Mouse (Mus musculus) lung, embryonic 14.5 days (tissue): ENCODE data around the gene Klf1. TPM values are rescaled to one million over a fixed set of nuclear protein-coding genes. Genes with fewer than 3 reads are reported as not detected.

Experiments
- ATAC-seq: fragments of 200-750 bp; cut with Nextera tagmentation; 2 replicates; pipeline ENCODE4 v1.8.0; 2017; ENCODE audit warnings: mild to moderate bottlenecking, moderate TSS enrichment, moderate library complexity; ENCODE audit not compliant: insufficient read depth
- DNase-seq: peaks from one replicate; pipeline ENCODE4 v3.0.0-alpha.2; 2015
- H3K27ac ChIP-seq: fragments of 300-500 bp; sonication (generic); 2 replicates; pipeline ENCODE4 v1.5.1; 2014; ENCODE audit warnings: low read depth, mild to moderate bottlenecking, moderate library complexity
- H3K27me3 ChIP-seq: fragments of 300-500 bp; sonication (generic); 2 replicates; pipeline ENCODE4 v1.6.1; 2014; ENCODE audit warnings: low read length, control low read depth; ENCODE audit not compliant: insufficient read depth
- H3K36me3 ChIP-seq: fragments of 300-500 bp; sonication (generic); 2 replicates; pipeline ENCODE4 v1.6.1; 2014; ENCODE audit warnings: control low read depth; ENCODE audit not compliant: insufficient read depth
- H3K4me1 ChIP-seq: fragments of 300-500 bp; sonication (generic); 2 replicates; pipeline ENCODE4 v1.6.1; 2014; ENCODE audit warnings: antibody characterized with exemption, control low read depth; ENCODE audit not compliant: insufficient read depth
- H3K4me2 ChIP-seq: fragments of 300-500 bp; sonication (generic); 2 replicates; pipeline ENCODE4 v1.6.1; 2014; ENCODE audit warnings: mild to moderate bottlenecking
- H3K4me3 ChIP-seq: fragments of 300-500 bp; sonication (generic); 2 replicates; pipeline ENCODE4 v1.5.1; 2014; ENCODE audit warnings: low read depth, low read length
- H3K9ac ChIP-seq: fragments of 300-500 bp; sonication (generic); 2 replicates; pipeline ENCODE4 v1.6.1; 2014
- H3K9me3 ChIP-seq: fragments of 300-500 bp; sonication (generic); 2 replicates; pipeline ENCODE4 v1.6.1; 2016; ENCODE audit warnings: low read depth, low read length, control low read depth
- CTCF ChIP-seq: IDR thresholded peaks from 2 replicates; pipeline ENCODE4 v1.5.1; 2016; ENCODE audit warnings: antibody characterized with exemption, low read depth
- WGBS: fragments of 180-500 bp; shearing (Covaris S2); extraction: QIAGEN DNeasy Blood & Tissue Kit; methylation state at CpG from one replicate; pipeline ENCODE4 v1.1.7; 2014; 5-methylcytosine and 5-hydroxymethylcytosine counted together
- polyA plus RNA-seq: library from polyadenylated mRNA; unstranded; fragments of >200 nt; fragmentation: Nextera tagmentation; extraction: Ambion mirVana; gene quantifications from 2 replicates; pipeline ENCODE4 v1.2.1, GENCODE M21; 2014

Gene Klf1
- polyA plus RNA-seq, 1 experiment from 2014 or later, result 1.9 TPM

DNA sequence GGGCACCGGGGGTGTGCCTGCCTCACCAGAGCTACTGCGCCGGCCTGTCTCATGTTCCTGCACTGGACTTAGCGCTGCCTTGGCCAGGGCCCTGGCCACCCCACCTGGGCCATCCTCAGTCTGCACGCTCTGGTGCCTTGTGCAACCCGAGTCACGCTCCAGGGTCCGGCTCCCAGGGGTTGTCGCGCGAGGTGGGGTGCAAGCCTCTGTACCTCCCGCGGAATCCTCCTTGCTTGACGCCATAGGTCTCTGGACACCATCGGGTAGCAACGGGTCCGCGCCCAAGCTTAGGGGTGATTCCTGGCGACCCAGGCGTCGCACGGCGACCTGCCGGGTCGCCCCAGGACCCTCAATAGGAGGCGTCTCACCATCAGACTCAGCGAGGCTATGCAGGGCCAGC is 10.7 kb downstream of the Klf1 start:
- Histone ChIP-seq H3K9ac (peak overlapping the region; percentile 39; the same call in 1 of the 2 replicates), H3K27me3 (peaks cover 37% of the 10 kb centered on the region), H3K27ac (no peak overlapping the region), H3K4me3 (peak overlapping the region; percentile 42), H3K4me1 (0 out of 2 replicates have a peak, but pooled peaks cover 6% of the 10 kb centered on the region), H3K36me3 (no peaks in the 10 kb centered on the region), H3K4me2 (peak overlapping the region; percentile 74), H3K9me3 (0 out of 2 replicates have a peak, but pooled peaks cover 5% of the 10 kb centered on the region)
- no peak for TF ChIP-seq CTCF
- DNase-seq (no peak), ATAC-seq (no peak)
- WGBS, result 18% methylated on average over 27 of the region's 27 CpGs

- H3K27ac ChIP-seq, result no peak overlapping the region
- H3K4me1 ChIP-seq, result 0 out of 2 replicates have a peak, but pooled peaks cover 6% of the 10 kb centered on the region
- no peak for TF ChIP-seq CTCF
- peak; percentile 78 for DNase-seq
- peaks cover 42% of the 10 kb centered on the region for H3K27me3 ChIP-seq
- peak overlapping the region; percentile 74 for H3K4me2 ChIP-seq
- H3K4me3 ChIP-seq, result peak overlapping the region; percentile 42
- H3K36me3 ChIP-seq, result no peaks in the 10 kb centered on the region
- H3K9ac ChIP-seq, result peak overlapping the region; percentile 39
- WGBS, result 1% methylated on average over 55 of the region's 55 CpGs
- 0 out of 2 replicates have a peak, but pooled peaks cover 5% of the 10 kb centered on the region for H3K9me3 ChIP-seq
- peak; percentile 39; the same call in 1 of the 2 replicates for ATAC-seq
Measured at GRCm38 (mm10) chr8:84912895-84913501, 11.3 kb downstream of the Klf1 start.

DNA sequence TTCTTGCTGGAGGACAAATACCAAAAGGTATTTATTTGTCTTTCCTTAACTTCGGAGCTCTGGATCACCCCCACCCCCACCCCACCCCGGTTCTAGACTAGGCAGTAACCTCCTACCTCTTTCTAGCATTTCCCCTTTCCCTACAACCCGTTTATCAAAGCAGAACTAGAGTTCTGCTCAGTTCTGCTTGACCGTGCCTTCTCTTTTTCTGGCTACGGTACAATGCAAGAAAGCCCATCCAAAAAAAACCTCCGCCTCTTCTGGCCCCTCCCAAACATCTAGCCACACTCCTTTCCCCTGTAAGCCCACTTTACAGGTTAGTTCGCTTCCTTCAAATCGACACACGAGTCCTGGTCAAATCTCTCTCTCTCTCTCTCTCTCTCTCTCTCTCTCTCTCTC is 11.8 kb downstream of the Klf1 start:
- no peaks in the 10 kb centered on the region for H3K36me3 ChIP-seq
- peak overlapping the region; percentile 74 for H3K4me2 ChIP-seq
- peak overlapping the region; percentile 42 for H3K4me3 ChIP-seq
- H3K4me1 ChIP-seq, result 0 out of 2 replicates have a peak, but pooled peaks cover 6% of the 10 kb centered on the region
- TF ChIP-seq CTCF, result no peak
- WGBS, result 8% methylated on average over 9 of the region's 9 CpGs
- no peak overlapping the region for H3K27ac ChIP-seq
- H3K9me3 ChIP-seq, result 0 out of 2 replicates have a peak, but pooled peaks cover 5% of the 10 kb centered on the region
- DNase-seq (no peak), ATAC-seq (no peak)
- H3K9ac ChIP-seq, result peak overlapping the region; percentile 39
- H3K27me3 ChIP-seq, result peaks cover 47% of the 10 kb centered on the region

GRCm38 (mm10) chr8:84913960-84914359 is 12.2 kb downstream of the Klf1 start:
- Histone ChIP-seq H3K27ac (no peak overlapping the region), H3K36me3 (no peaks in the 10 kb centered on the region), H3K4me1 (0 out of 2 replicates have a peak, but pooled peaks cover 6% of the 10 kb centered on the region), H3K4me3 (peak overlapping the region; percentile 42), H3K9me3 (0 out of 2 replicates have a peak, but pooled peaks cover 5% of the 10 kb centered on the region), H3K4me2 (peak overlapping the region; percentile 74; the same call in 1 of the 2 replicates), H3K27me3 (peaks cover 49% of the 10 kb centered on the region), H3K9ac (no peak overlapping the region)
- ATAC-seq (no peak), DNase-seq (peak; percentile 56)
- TF ChIP-seq CTCF, result peak; percentile 44; the same call in 1 of the 2 replicates
- 24% methylated on average over 4 of the region's 4 CpGs for WGBS

GRCm38 (mm10) chr8:84915269-84915668 is 13.5 kb downstream of the Klf1 start:
- WGBS, result 89% methylated on average over 8 of the region's 8 CpGs
- H3K27ac ChIP-seq, result no peak overlapping the region
- no peak overlapping the region for H3K9ac ChIP-seq
- DNase-seq (no peak), ATAC-seq (no peak)
- H3K27me3 ChIP-seq, result peaks cover 45% of the 10 kb centered on the region
- H3K4me3 ChIP-seq, result no peak overlapping the region
- no peak overlapping the region for H3K4me2 ChIP-seq
- TF ChIP-seq CTCF, result no peak
- H3K4me1 ChIP-seq, result no peaks in the 10 kb centered on the region
- H3K9me3 ChIP-seq, result 0 out of 2 replicates have a peak, but pooled peaks cover 5% of the 10 kb centered on the region
- no peaks in the 10 kb centered on the region for H3K36me3 ChIP-seq

GRCm38 (mm10) chr8:84917781-84918180 is 16.1 kb downstream of the Klf1 start:
- DNase-seq (no peak), ATAC-seq (no peak)
- Histone ChIP-seq H3K9me3 (0 out of 2 replicates have a peak, but pooled peaks cover 5% of the 10 kb centered on the region), H3K27me3 (peaks cover 25% of the 10 kb centered on the region), H3K4me3 (no peak overlapping the region), H3K36me3 (no peaks in the 10 kb centered on the region), H3K9ac (no peak overlapping the region), H3K27ac (no peak overlapping the region), H3K4me1 (no peaks in the 10 kb centered on the region), H3K4me2 (no peak overlapping the region)
- 30% methylated on average over 20 of the region's 20 CpGs for WGBS
- TF ChIP-seq CTCF, result no peak

- no peak overlapping the region for H3K4me2 ChIP-seq
- no peak for DNase-seq
- no peak for ATAC-seq
- no peaks in the 10 kb centered on the region for H3K4me1 ChIP-seq
- H3K27ac ChIP-seq, result no peak overlapping the region
- H3K9me3 ChIP-seq, result 0 out of 2 replicates have a peak, but pooled peaks cover 5% of the 10 kb centered on the region
- H3K9ac ChIP-seq, result no peak overlapping the region
- peaks cover 17% of the 10 kb centered on the region for H3K27me3 ChIP-seq
- no peak for TF ChIP-seq CTCF
- WGBS, result 87% methylated on average over 15 of the region's 15 CpGs
- H3K36me3 ChIP-seq, result no peaks in the 10 kb centered on the region
- no peak overlapping the region for H3K4me3 ChIP-seq
Measured at GRCm38 (mm10) chr8:84918646-84919045, 16.9 kb downstream of the Klf1 start.
